Mouse (Mus musculus) hindbrain, embryonic 10.5 days (tissue): ENCODE data around the gene Atp6v1f. TPM values are rescaled to one million over a fixed set of nuclear protein-coding genes. Genes with fewer than 3 reads are reported as not detected.

ENCODE experiments used
- DNase-seq: peaks from one replicate; pipeline ENCODE4 v3.0.0-alpha.2; 2017; ENCODE audit warnings: low spot score
- H3K27ac ChIP-seq: fragments of 300-500 bp; sonication (generic); 2 replicates; pipeline ENCODE4 v1.5.1; 2016; ENCODE audit warnings: mild to moderate bottlenecking, moderate library complexity
- H3K27me3 ChIP-seq: fragments of 300-500 bp; sonication (generic); 2 replicates; pipeline ENCODE4 v1.6.1; 2016; ENCODE audit warnings: mild to moderate bottlenecking; ENCODE audit not compliant: poor library complexity, insufficient read depth, severe bottlenecking
- H3K36me3 ChIP-seq: fragments of 300-500 bp; sonication (generic); 2 replicates; pipeline ENCODE4 v1.6.1; 2016; ENCODE audit warnings: mild to moderate bottlenecking, moderate library complexity
- H3K4me1 ChIP-seq: fragments of 300-500 bp; sonication (generic); replicated peaks from 2 replicates; pipeline ENCODE4 v1.6.1; 2016; ENCODE audit warnings: mild to moderate bottlenecking
- H3K4me3 ChIP-seq: fragments of 300-500 bp; sonication (generic); 2 replicates; pipeline ENCODE4 v1.5.1; 2016; ENCODE audit warnings: mild to moderate bottlenecking, moderate library complexity
- H3K9me3 ChIP-seq: fragments of 300-500 bp; sonication (generic); 2 replicates; pipeline ENCODE4 v1.6.1; 2016; ENCODE audit warnings: mild to moderate bottlenecking, moderate library complexity
- WGBS: fragments of 180-500 bp; shearing (Covaris S2); methylation state at CpG from one replicate; pipeline ENCODE4 v1.1.7; 2016; 5-methylcytosine and 5-hydroxymethylcytosine counted together
- polyA plus RNA-seq: library from polyadenylated mRNA; unstranded; fragments of >200 nt; fragmentation: Nextera tagmentation; extraction: Ambion mirVana; gene quantifications from 2 replicates; pipeline ENCODE4 v1.2.1, GENCODE M21; 2016

Gene Atp6v1f
- polyA plus RNA-seq, 1 experiment from 2014 or later, result 252 TPM

GRCm38 (mm10) chr6:29434911-29435691 lies 32.4 kb upstream of the Atp6v1f start:
- H3K4me1 ChIP-seq, result peaks cover 69% of the 10 kb centered on the region
- H3K9me3 ChIP-seq, result no peaks in the 10 kb centered on the region
- no peaks in the 10 kb centered on the region for H3K36me3 ChIP-seq
- H3K27me3 ChIP-seq, result peaks cover 68% of the 10 kb centered on the region
- WGBS, result 4% methylated on average over 13 of the region's 13 CpGs
- H3K27ac ChIP-seq, result peak overlapping the region; percentile 86
- peak overlapping the region; percentile 59 for H3K4me3 ChIP-seq
- peak; percentile 62 for DNase-seq

GRCm38 (mm10) chr6:29435940-29436451 lies 31.5 kb upstream of the Atp6v1f start:
- no peaks in the 10 kb centered on the region for H3K36me3 ChIP-seq
- peak overlapping the region; percentile 59 for H3K4me3 ChIP-seq
- H3K27me3 ChIP-seq, result peaks cover 59% of the 10 kb centered on the region
- peak; percentile 63 for DNase-seq
- WGBS, result 5% methylated on average over 6 of the region's 6 CpGs
- no peaks in the 10 kb centered on the region for H3K9me3 ChIP-seq
- peak overlapping the region; percentile 86 for H3K27ac ChIP-seq
- H3K4me1 ChIP-seq, result peaks cover 63% of the 10 kb centered on the region

GRCm38 (mm10) chr6:29436461-29436934 lies 31.0 kb upstream of the Atp6v1f start:
- Histone ChIP-seq H3K36me3 (no peaks in the 10 kb centered on the region), H3K27me3 (peaks cover 54% of the 10 kb centered on the region), H3K4me1 (peaks cover 61% of the 10 kb centered on the region), H3K4me3 (peak overlapping the region; percentile 59), H3K27ac (peak overlapping the region; percentile 86), H3K9me3 (no peaks in the 10 kb centered on the region)
- 3% methylated on average over 11 of the region's 11 CpGs for WGBS
- DNase-seq, result peak; percentile 43

GRCm38 (mm10) chr6:29439251-29439650 lies 28.3 kb upstream of the Atp6v1f start:
- no peak overlapping the region for H3K27ac ChIP-seq
- DNase-seq, result no peak
- no peaks in the 10 kb centered on the region for H3K9me3 ChIP-seq
- peaks cover 27% of the 10 kb centered on the region for H3K27me3 ChIP-seq
- H3K36me3 ChIP-seq, result no peaks in the 10 kb centered on the region; the same call in 1 of the 2 replicates
- peaks cover 36% of the 10 kb centered on the region for H3K4me1 ChIP-seq
- WGBS, result 81% methylated on average over 4 of the region's 4 CpGs
- H3K4me3 ChIP-seq, result no peak overlapping the region

GRCm38 (mm10) chr6:29439789-29440188 lies 27.7 kb upstream of the Atp6v1f start:
- H3K27ac ChIP-seq, result no peak overlapping the region
- H3K4me1 ChIP-seq, result peaks cover 31% of the 10 kb centered on the region
- peaks cover under 1% of the 10 kb centered on the region; the same call in 1 of the 2 replicates for H3K36me3 ChIP-seq
- no peak overlapping the region for H3K4me3 ChIP-seq
- H3K9me3 ChIP-seq, result no peaks in the 10 kb centered on the region
- 91% methylated on average over 6 of the region's 6 CpGs for whole genome bisulfite sequencing
- no peak for DNase-seq
- H3K27me3 ChIP-seq, result peaks cover 21% of the 10 kb centered on the region

- Histone ChIP-seq H3K9me3 (no peaks in the 10 kb centered on the region), H3K4me3 (no peak overlapping the region), H3K36me3 (peaks cover 31% of the 10 kb centered on the region), H3K4me1 (no peaks in the 10 kb centered on the region), H3K27ac (no peak overlapping the region), H3K27me3 (no peaks in the 10 kb centered on the region)
- peak; percentile 41 for DNase-seq
- 73% methylated on average over 11 of the region's 11 CpGs for WGBS
Observed at GRCm38 (mm10) chr6:29444773-29445172, 22.7 kb upstream of the Atp6v1f start.

GRCm38 (mm10) chr6:29445354-29445753 lies 22.2 kb upstream of the Atp6v1f start:
- no peak for DNase-seq
- Histone ChIP-seq H3K36me3 (peaks cover 31% of the 10 kb centered on the region), H3K4me3 (no peak overlapping the region), H3K4me1 (no peaks in the 10 kb centered on the region), H3K27me3 (no peaks in the 10 kb centered on the region), H3K27ac (no peak overlapping the region), H3K9me3 (no peaks in the 10 kb centered on the region)
- WGBS, result 96% methylated on average over 7 of the region's 7 CpGs

- 36% methylated on average over 4 of the region's 4 CpGs for WGBS
- no peak for DNase-seq
- H3K27ac ChIP-seq, result no peak overlapping the region
- H3K9me3 ChIP-seq, result no peaks in the 10 kb centered on the region
- no peaks in the 10 kb centered on the region for H3K4me1 ChIP-seq
- H3K36me3 ChIP-seq, result peaks cover 63% of the 10 kb centered on the region
- H3K27me3 ChIP-seq, result no peaks in the 10 kb centered on the region
- no peak overlapping the region for H3K4me3 ChIP-seq
Observed at GRCm38 (mm10) chr6:29449858-29450257, 17.7 kb upstream of the Atp6v1f start.

- H3K4me3 ChIP-seq, result no peak overlapping the region
- no peaks in the 10 kb centered on the region for H3K27me3 ChIP-seq
- H3K9me3 ChIP-seq, result no peaks in the 10 kb centered on the region
- WGBS, result 94% methylated on average over 6 of the region's 6 CpGs
- no peak for DNase-seq
- H3K4me1 ChIP-seq, result no peaks in the 10 kb centered on the region
- no peak overlapping the region for H3K27ac ChIP-seq
- peaks cover 58% of the 10 kb centered on the region for H3K36me3 ChIP-seq
Observed at GRCm38 (mm10) chr6:29450667-29451066, 16.9 kb upstream of the Atp6v1f start.

- Histone ChIP-seq H3K27me3 (no peaks in the 10 kb centered on the region), H3K4me3 (no peak overlapping the region), H3K27ac (no peak overlapping the region), H3K9me3 (no peaks in the 10 kb centered on the region), H3K4me1 (no peaks in the 10 kb centered on the region), H3K36me3 (peaks cover 8% of the 10 kb centered on the region)
- DNase-seq, result no peak
- 65% methylated on average over 7 of the region's 7 CpGs for WGBS
Observed at GRCm38 (mm10) chr6:29461502-29461901, 6.0 kb upstream of the Atp6v1f start.

- Histone ChIP-seq H3K36me3 (peaks cover 1% of the 10 kb centered on the region; the same call in 1 of the 2 replicates), H3K27me3 (no peaks in the 10 kb centered on the region), H3K27ac (no peak overlapping the region), H3K9me3 (no peaks in the 10 kb centered on the region), H3K4me3 (no peak overlapping the region), H3K4me1 (peaks cover 5% of the 10 kb centered on the region)
- WGBS, result 75% methylated on average over 3 of the region's 3 CpGs
- no peak for DNase-seq
Observed at GRCm38 (mm10) chr6:29463388-29463787, 4.1 kb upstream of the Atp6v1f start.

- Histone ChIP-seq H3K36me3 (peaks cover 24% of the 10 kb centered on the region), H3K27me3 (peaks cover 9% of the 10 kb centered on the region), H3K4me1 (peaks cover 20% of the 10 kb centered on the region), H3K9me3 (no peaks in the 10 kb centered on the region), H3K4me3 (peak overlapping the region; percentile 76), H3K27ac (no peak overlapping the region)
- WGBS, result 92% methylated on average over 3 of the region's 3 CpGs
- no peak for DNase-seq
Observed at GRCm38 (mm10) chr6:29468851-29469250, 1.3 kb downstream of the Atp6v1f start.

- H3K36me3 ChIP-seq, result peaks cover 24% of the 10 kb centered on the region
- H3K27me3 ChIP-seq, result peaks cover 29% of the 10 kb centered on the region
- 90% methylated on average over 4 of the region's 4 CpGs for WGBS
- no peak within 1 kb of the TSS for H3K4me3 ChIP-seq
- no peak within 1 kb of the TSS for H3K27ac ChIP-seq
- H3K9me3 ChIP-seq, result no peaks in the 10 kb centered on the region
- peaks cover 31% of the 10 kb centered on the region for H3K4me1 ChIP-seq
- DNase-seq, result no peak
Observed at GRCm38 (mm10) chr6:29471137-29471536, 3.6 kb downstream of the Atp6v1f start, which contains the start of gene Atp6v1fnb. Gene Atp6v1fnb, plus strand, starts transcription at chr6:29471437.
